Mouse (Mus musculus): ENCODE measurements around the gene Col26a1.

The Col26a1 gene

GRCm38 (mm10) chr5:136882788-136883439 lies at the start of gene Col26a1:
TSS of gene Col26a1 (minus strand) at chr5:136883209.
- in situ Hi-C loops (cut with MboI), result loop anchor here (5.0 kb wide), 1 partner anchor 91 kb away; no protein-coding TSS in a partner anchor

- in situ Hi-C loops (cut with MboI), result no loop called here
Measured at GRCm38 (mm10) chr5:136931896-136932295, 48.9 kb upstream of the Col26a1 start.

DNA sequence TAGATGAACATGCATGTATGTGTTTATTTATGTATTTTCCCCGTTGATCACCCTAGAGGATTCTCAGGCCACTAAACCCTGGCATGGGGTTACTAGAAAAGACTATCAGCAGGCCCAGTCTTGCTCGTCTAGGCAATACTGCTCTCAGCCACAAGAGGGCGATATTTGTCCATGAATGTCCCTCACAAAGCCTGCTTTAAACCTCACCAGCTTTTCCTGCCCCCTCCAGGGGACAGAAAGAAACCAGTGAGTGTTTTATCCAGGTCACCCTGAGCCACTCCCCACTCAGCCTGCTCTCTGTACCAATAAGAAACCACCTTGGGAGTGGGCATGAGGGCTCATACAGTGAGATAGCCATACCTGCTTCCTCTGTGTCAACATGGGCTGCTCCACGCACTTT lies 46.1 kb upstream of the Col26a1 start:
- in situ Hi-C loops (cut with MboI), result no loop called here

DNA sequence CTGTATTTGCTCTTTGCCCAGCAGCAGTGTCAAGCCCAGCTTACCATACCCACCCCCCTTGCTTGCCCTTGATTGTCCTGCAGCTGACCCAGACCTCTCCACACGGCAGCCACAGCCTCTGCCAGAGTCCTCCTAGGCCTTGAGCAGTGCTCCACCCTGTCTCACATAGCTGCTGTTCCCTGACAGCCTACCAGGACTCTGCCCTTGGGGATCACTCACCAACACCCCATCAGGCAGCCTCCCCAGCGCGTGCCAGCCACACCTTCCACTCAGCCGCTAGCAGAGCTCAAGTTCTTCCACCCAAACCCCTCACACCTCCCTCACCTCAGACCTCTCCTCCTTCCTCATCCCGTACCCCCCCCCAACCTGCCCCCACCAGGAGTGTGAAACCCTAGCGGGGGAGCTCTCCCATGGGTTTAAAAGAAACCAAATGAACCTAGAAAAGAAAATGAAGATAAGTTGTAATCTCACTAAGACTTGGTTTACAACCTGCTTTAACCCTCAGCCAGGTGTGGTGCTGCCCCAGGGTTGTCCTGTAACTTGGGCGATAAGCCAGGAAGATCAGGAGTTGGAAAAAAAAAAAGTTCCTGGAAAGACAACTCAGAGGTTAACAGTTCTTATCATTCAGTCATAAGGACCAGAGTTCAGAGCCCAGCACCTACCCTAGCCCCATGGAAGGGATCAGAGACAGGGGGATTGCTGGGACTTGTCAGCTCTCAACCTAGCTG lies 40.9 kb upstream of the Col26a1 start:
- in situ Hi-C loops (cut with MboI), result no loop called here

DNA sequence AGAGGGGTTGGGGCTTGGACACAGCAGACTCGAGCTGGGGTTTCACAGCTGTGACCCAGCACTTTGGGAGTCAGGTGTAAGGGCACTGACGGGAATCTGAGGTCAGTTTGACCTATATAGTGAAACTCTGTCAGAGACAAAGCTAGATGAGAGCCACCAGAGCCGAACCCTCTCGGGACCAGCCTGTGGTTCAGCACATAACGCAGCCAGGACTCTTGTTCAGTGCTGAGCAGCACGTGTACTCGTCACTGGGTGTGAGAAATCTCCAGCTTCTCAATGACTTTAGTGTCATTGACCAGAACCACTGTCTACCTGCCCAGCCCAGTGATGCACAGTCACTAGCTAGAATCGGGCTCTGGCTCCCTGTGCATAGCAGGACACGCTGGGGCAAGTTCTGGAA lies 39.8 kb upstream of the Col26a1 start:
- in situ Hi-C loops (cut with MboI), result no loop called here

DNA sequence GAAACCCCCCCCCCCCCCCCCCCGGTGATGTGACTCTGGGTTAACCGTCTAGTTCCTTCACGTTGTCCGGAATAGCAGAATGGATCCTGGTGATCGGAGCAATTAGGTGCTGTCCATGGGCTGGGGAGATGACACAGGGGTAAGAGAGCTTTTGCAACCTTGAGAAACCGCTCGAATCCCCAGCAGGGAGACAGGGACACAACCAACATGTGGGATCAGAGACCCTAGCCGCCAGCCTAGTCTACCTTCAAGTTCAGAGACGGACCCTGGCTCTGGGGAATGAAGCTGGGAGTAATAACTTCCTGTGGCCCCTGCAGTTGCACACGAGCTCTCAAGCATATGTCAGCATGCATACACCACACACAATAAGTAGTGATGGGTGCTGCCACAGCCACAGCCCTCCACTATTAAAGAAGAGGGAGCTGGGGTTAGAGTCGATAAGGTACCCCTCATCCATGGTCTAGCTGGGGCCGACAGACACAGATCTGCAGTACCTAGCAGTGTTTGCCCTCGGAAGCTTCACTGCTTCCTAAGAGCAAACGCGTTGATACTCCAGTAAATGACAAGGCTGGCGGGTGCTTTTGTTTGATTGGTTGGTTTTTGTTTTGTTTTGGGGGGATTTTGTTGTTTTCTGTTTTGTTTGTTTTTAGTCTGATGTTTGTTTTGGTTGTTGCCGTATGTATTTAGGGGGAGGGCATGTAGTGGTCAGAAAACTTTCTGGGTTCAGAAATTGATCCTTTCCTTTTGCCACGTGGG lies 36.7 kb upstream of the Col26a1 start:
- in situ Hi-C loops (cut with MboI), result no loop called here

DNA sequence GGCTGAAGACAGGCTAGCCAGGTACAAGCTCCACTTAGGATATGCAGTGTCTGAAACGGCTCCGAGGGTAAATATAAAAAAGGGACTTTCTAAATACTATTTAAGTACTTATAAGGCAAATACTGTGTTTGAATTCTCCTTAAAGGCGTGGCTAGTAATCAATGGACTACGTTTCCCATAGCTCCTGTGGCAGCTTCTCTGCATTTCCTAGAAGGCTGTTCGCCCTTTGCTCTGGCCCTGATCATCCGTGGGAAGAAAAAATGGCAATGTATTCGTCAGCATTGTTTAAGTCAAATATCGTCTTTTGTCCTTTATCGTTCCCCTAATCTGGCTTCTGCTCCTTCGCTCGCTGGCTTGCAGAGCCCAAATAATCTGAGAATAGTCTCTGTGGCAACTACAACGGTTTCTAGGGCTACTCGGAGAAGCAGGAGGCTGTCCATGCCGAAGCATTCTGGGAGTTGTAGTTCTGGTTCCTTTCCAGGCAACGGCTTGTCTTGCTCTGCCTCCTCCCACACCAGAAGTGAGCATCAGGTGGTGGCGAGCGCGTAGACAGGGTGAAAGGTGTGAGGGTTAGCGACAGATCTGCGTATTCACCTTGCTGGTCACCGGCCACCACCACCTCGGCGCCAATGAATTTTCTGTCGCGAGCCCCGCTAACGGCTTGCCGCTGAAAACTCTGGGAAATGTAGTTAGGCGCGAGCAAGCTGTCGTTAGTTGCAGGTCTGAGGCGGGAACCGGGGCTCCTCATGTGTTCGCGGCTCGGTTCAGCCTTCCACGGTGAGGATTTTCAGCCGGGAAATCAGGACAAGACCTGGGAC lies 35.9 kb upstream of the Col26a1 start:
- in situ Hi-C loops (cut with MboI), result no loop called here

DNA sequence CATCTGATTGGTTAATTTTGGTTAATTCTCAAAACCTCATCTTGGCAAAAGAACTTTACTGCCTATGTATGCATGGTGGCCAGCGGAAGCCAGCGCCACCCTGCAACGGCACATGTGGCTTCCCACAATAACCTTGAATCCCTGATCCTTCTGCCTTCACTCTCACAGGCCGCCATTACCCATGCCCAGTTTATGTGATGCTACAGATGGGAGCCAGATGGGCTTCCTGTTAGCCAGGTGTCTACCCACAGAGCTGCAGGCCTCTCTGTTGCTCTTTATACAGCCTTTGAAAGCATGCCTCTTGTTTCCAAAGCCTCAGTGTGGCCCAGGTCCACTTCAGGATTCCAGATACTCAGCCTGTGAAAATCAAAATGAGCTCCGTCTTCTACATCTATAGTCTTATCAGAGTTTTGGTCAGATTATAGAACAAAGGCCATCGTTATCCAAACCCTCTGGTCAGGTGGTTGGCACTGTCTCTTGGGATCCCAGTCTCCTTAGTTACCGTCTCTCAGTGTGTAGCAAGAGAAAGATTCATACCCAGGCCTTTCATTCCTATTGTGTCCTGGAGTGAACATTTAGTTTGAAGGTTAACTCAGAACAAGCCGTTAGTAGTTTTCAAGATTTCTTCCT lies 34.7 kb upstream of the Col26a1 start:
- in situ Hi-C loops (cut with MboI), result no loop called here

DNA sequence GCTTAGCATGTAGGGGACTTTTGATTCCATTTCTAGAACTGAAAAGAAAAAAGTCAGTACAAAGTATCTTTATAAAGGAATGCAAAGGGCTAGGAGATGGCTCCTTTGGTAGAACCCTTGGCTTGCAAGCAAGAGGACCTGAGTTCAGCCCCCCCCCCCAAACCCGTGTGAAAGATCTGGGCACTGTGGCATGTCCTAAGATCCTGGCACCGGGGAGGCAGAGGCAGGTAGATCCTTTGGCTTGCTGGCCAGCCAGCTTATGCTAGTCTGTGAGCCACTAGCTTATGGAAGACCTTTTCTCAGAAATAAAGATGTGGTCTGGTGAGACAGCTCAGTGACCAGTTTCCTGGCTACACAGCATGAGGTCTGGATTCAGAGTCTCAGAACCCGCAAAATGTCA lies 31.2 kb upstream of the Col26a1 start:
- in situ Hi-C loops (cut with MboI), result no loop called here

- in situ Hi-C loops (cut with MboI), result no loop called here
Measured at GRCm38 (mm10) chr5:136907991-136908857, 25.2 kb upstream of the Col26a1 start, which contains the start of gene Ift22. TSS of gene Ift22 (plus strand) at chr5:136908150.

GRCm38 (mm10) chr5:136907587-136907986 lies 24.6 kb upstream of the Col26a1 start:
- in situ Hi-C loops (cut with MboI), result no loop called here

DNA sequence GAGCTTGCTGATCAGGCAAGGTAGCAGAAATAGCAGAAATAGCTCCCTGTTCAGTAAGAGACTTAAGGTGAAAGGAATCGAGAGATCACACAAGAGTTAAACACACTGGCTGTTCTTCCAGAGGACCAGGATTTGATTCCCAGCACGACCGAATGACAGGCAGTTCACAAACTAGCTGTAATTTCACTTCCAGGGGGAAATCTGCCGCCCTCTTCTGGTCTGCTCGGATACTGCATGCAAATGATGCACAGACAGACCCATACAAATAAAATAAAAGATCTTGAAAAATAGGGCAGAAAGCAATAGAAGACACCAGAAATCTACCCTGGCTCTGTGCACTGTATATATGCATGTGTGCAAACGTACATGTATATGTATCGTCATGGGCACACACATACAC lies 22.6 kb upstream of the Col26a1 start:
- in situ Hi-C loops (cut with MboI), result no loop called here

GRCm38 (mm10) chr5:136904621-136905020 lies 21.6 kb upstream of the Col26a1 start:
- in situ Hi-C loops (cut with MboI), result no loop called here

DNA sequence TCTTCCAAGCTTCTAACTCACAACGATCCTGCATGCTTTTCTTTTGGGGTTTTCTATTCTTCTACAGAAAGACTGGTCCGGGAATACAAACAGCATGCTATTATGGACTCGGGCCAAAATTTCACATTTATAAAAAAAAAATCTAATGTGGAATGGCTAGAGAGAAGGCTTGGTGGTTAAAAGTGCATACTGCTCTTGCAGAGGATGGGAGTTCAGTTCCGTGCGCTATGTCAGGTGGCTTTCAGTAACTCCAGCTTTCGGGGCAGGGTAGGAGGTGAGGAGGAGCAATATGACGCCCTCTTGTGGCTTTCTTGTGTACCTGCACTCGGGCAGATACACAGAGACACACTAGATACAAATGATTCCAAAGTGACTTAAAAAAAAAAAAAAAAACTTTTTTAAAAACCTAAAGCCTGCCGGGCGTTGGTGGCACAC lies 12.5 kb upstream of the Col26a1 start:
- in situ Hi-C loops (cut with MboI), result no loop called here

DNA sequence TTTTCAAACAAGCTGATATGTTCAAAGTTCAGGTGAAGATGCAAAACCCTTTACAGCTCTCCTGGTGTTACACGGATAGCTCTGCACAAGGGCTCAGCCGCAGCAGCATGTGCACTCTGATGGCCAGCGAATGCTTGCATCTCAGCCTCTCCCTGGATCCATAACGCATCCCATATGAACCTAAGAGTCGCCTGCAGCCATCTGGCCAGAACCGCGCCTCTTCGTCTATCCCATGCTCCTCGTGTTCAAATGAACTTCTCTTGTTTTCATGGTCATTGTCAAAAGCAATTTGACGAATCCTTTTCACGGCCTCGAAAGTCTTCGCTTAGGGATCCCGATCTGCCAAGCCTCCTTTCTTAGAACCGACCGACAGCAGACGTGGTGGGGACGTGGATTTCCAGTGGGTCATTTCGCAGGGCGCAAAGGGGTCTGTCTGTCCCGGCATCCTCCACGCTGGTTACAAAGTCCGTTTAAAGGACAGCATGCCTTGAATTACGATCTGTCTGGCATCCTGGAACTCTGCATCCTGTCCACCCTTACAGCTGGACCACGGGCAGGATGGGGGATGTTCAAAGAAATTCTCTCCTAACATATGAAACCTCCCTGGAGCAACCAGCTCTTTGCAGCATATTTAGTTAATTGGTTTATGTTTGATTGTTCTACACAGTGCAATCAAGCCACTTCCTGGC lies 12.0 kb upstream of the Col26a1 start:
- in situ Hi-C loops (cut with MboI), result no loop called here

DNA sequence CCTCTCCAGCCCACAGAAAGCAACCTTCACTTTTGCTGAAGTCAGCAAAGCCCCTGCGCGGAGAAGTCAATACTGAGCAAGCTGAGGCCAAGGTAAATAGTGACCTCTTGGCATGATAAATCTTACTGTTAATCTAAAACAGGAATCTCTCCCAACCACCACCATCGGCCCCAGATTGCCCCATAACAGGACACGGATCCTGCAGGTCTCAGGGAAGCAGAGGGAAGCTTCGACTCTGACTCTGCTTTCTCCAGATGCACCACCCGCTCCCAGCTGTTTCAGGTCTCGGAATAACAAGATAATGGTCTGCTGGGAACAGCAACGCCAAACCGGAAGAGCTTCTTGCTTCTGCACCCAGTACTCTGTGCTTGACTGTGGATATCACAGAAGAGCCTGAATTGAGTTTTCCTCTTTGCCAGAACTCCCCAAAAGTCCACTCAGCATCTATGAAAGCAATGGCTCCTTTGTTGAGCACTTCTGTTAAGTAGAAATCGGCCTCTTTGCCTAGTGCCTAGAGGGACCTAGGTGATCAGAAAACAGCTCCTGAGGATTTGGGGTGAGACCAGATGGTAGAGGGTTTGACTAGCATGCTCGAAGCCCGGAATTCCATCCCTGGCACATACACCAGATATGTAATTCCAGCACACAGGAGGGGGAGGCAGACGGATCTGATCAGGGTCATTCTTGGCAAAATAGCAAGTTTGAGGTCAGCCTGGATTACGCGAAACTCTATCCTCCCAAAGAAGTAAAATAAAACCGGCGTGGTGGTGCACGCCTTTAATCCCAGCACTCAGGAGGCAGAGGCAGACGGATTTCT lies 5.7 kb upstream of the Col26a1 start:
- in situ Hi-C loops (cut with MboI), result no loop called here

GRCm38 (mm10) chr5:136886957-136887356 lies 3.9 kb upstream of the Col26a1 start:
- in situ Hi-C loops (cut with MboI), result no loop called here

DNA sequence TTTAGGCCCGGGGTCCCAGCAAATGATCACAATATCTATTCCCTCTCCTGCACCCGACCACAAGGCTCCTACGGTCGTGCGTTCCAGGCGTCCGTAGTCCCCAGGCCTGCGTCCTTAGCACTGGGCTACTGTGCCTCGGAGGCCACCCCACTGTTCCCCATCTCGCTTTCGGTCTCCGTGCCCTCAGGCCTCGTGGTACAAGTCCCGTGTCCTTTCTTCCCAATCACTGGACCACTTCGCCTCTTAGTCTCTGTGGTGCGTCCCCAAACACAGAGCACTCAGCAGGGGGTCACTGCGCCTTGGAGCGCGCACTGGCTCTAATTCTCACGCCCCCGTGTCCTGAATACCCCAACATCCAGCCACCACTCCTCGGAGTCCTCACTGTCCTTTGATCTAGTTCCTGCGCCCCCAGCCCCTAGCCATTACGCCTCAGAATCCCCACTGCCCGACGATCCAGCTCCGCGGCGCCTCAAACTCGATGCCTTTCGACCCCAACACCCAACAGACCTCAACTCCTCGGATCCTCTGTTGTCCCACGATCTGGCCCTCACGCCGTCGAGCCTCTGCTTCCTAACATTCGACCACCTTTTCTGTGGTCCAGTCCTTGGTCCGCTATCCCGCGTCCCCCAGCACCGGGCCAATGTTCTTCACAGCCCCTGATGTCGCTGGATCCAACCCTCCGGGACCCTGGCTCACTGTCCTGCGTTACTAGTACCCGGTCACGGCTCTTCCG lies 788 bp downstream of the Col26a1 start:
- in situ Hi-C loops (cut with MboI), result loop anchor here (5.0 kb wide), 1 partner anchor 90 kb away; no protein-coding TSS in a partner anchor
